Mouse (Mus musculus) gastrocnemius, postnatal 10 days (tissue): ENCODE data around the gene Scn8a. TPM values are rescaled to one million over a fixed set of nuclear protein-coding genes. Genes with fewer than 3 reads are reported as not detected.

Experiments used
- DNase-seq: peaks from one replicate; pipeline ENCODE4 v3.0.0; 2021; ENCODE audit warnings: mixed read lengths
- total RNA-seq, 2 experiments: library from RNA; stranded (reverse); gene quantifications; 2 replicates each; pipeline ENCODE4 v1.2.3; 2021

Scn8a gene
- total RNA-seq, 2 experiments from 2014 or later, result 0.72 to 0.92 TPM

GRCm38 (mm10) chr15:100954751-100955150, 85.1 kb downstream of the Scn8a start:
- DNase-seq, result no peak

- DNase-seq, result no peak
Measured at GRCm38 (mm10) chr15:100960958-100961357, 91.3 kb downstream of the Scn8a start.

- no peak for DNase-seq
Measured at GRCm38 (mm10) chr15:100961561-100961960, 91.9 kb downstream of the Scn8a start.

- no peak for DNase-seq
Measured at GRCm38 (mm10) chr15:100971443-100971842, 101.8 kb downstream of the Scn8a start.

GRCm38 (mm10) chr15:100972795-100973194, 103.1 kb downstream of the Scn8a start:
- DNase-seq, result no peak

- no peak for DNase-seq
Measured at GRCm38 (mm10) chr15:100974679-100975078, 105.0 kb downstream of the Scn8a start.

GRCm38 (mm10) chr15:100983427-100984153, 113.9 kb downstream of the Scn8a start:
- peak; percentile 59 for DNase-seq

GRCm38 (mm10) chr15:100984154-100984893, 114.7 kb downstream of the Scn8a start:
- no peak for DNase-seq

GRCm38 (mm10) chr15:100986479-100986878, 116.8 kb downstream of the Scn8a start:
- DNase-seq, result no peak

- no peak for DNase-seq
Measured at GRCm38 (mm10) chr15:100987031-100987430, 117.4 kb downstream of the Scn8a start.

- no peak for DNase-seq
Measured at GRCm38 (mm10) chr15:100990283-100990682, 120.6 kb downstream of the Scn8a start.

- peak; percentile 26 for DNase-seq
Measured at GRCm38 (mm10) chr15:100997090-100997489, 127.4 kb downstream of the Scn8a start.

GRCm38 (mm10) chr15:101001685-101002084, 132.0 kb downstream of the Scn8a start:
- DNase-seq, result no peak

- no peak for DNase-seq
Measured at GRCm38 (mm10) chr15:101002466-101002865, 132.8 kb downstream of the Scn8a start.

GRCm38 (mm10) chr15:101004538-101004937, 134.9 kb downstream of the Scn8a start:
- no peak for DNase-seq

GRCm38 (mm10) chr15:101005717-101006116, 136.1 kb downstream of the Scn8a start:
- DNase-seq, result no peak

- peak; percentile 19 for DNase-seq
Measured at GRCm38 (mm10) chr15:101006251-101007040, 136.8 kb downstream of the Scn8a start.

- no peak for DNase-seq
Measured at GRCm38 (mm10) chr15:101007236-101007635, 137.6 kb downstream of the Scn8a start.

- no peak for DNase-seq
Measured at GRCm38 (mm10) chr15:101008386-101009010, 138.8 kb downstream of the Scn8a start.

GRCm38 (mm10) chr15:101011352-101011751, 141.7 kb downstream of the Scn8a start:
- DNase-seq, result no peak

GRCm38 (mm10) chr15:101028960-101029359, 159.3 kb downstream of the Scn8a start:
- DNase-seq, result no peak

- no peak for DNase-seq
Measured at GRCm38 (mm10) chr15:101039651-101040050, 170.0 kb downstream of the Scn8a start.
